Mouse (Mus musculus): Measurements from ENCODE around the gene Mfsd4b1. TPM values are rescaled to one million over a fixed set of nuclear protein-coding genes. Genes with fewer than 3 reads are reported as not detected.
A peak's percentile ranks its signal among the peaks of the same experiment; 100 is the strongest.

Mfsd4b1 gene
- polyA plus RNA-seq, 1 experiment = 0.69 TPM

DNA sequence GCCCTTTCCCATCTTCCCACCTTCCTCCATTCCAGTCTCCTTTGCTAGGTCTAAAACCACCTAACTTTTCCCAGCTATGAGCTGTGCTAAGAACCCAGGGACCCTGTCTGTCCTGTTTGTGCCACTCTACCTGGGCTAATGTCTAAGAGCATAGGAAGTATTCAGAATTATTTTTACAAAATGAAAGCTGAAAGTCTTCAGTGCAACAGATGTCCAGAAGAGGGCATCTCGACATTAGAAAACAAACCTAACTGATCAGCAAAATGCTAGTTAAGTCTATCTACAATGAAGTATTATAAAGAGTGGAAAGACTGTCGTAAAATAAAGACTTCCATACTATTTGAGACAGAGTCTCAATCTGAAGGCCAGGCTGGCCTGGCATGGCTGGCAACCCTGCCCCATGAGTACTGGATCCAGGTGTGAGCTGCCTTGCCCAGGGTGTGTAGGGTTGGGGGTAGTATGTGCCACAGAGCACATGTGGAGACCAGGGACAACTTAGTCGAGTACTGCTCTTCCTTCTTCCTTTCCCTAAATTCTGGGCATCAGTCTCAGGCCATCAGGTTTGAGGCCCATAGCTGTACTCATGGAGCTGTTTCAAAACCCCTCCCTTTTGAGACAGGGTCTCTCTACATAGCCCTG is 28.3 kb upstream of the Mfsd4b1 start:
- H3K27ac ChIP-seq (ENCODE audit: insufficient read depth, low read length) = no peak overlapping the region
- 46% methylated on average over 3 of the region's 3 CpGs for WGBS
- no peaks in the 10 kb centered on the region for H3K27me3 ChIP-seq (ENCODE audit: control insufficient read depth, insufficient read depth, low read length)
- no peak for TF ChIP-seq POLR2A (IDR thresholded peaks at IDR 0.05; ENCODE audit: borderline replicate concordance, insufficient read depth, low read length)
- peak; percentile 39; the same call in 1 of the 2 replicates for TF ChIP-seq CTCF (IDR thresholded peaks at IDR 0.05; ENCODE audit: borderline replicate concordance, insufficient read depth, low read depth, low read length)
- H3K4me3 ChIP-seq (replicated peaks; ENCODE audit: insufficient read depth, low read depth, low read length) = no peak overlapping the region
- peak; percentile 29 to 32 for DNase-seq
- H3K4me1 ChIP-seq (ENCODE audit: control insufficient read depth, insufficient read depth, low read length) = no peaks in the 10 kb centered on the region

DNA sequence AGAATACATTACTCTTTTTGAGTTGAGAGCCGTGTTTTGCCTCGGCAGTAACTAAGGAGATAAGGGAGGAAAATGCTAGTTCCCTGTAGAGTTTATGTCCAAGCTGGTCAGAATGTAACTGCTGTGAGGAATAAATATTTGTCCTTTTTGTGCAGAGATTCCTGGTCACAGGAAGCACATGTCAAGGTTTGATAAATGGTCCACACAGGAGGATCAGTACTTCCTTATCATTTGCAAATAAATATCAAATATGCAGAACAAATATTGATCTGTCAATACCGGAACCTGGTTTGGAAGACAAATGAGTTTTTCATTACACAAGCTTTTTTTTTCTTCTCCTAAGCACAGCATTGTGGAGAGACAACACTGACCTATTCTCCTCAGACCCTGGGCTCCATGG is 26.9 kb upstream of the Mfsd4b1 start:
- no peak overlapping the region for H3K27ac ChIP-seq (ENCODE audit: insufficient read depth, low read length)

DNA sequence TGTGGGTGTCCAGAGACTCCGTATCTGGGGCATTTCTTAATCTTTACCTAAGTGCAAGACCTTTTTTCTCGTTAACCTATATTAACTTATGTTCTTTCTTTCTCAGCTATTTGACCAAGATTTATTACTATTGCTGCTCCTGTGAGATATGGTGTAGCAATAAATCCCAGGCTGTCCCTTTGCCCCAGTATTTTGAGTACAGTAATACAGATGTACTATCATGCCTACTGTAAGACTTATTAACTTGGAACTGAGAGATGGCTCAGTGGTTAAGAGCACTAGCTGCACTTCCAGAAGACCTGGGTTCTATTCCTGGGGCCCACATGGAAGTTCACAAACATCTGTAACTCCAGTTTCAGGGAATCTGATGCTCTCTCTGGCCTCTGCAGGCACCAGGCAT is 25.7 kb upstream of the Mfsd4b1 start:
- Histone ChIP-seq H3K27me3 (ENCODE audit: control insufficient read depth, insufficient read depth, low read length) (no peaks in the 10 kb centered on the region), H3K4me1 (ENCODE audit: control insufficient read depth, insufficient read depth, low read length) (no peaks in the 10 kb centered on the region), H3K27ac (ENCODE audit: insufficient read depth, low read length) (no peak overlapping the region), H3K4me3 (replicated peaks; ENCODE audit: insufficient read depth, low read depth, low read length) (no peak overlapping the region)
- no peak for DNase-seq
- 89% methylated on average over 2 of the region's 2 CpGs for WGBS
- TF ChIP-seq CTCF (IDR thresholded peaks at IDR 0.05; ENCODE audit: borderline replicate concordance, insufficient read depth, low read depth, low read length) (no peak), POLR2A (IDR thresholded peaks at IDR 0.05; ENCODE audit: borderline replicate concordance, insufficient read depth, low read length) (no peak)

More for the DNA sequence above, 26.9 kb upstream of the Mfsd4b1 start:
- DNase-seq = no peak
- TF ChIP-seq POLR2A (IDR thresholded peaks at IDR 0.05; ENCODE audit: borderline replicate concordance, insufficient read depth, low read length) (no peak), CTCF (IDR thresholded peaks at IDR 0.05; ENCODE audit: borderline replicate concordance, insufficient read depth, low read depth, low read length) (no peak)
- Histone ChIP-seq H3K27me3 (ENCODE audit: control insufficient read depth, insufficient read depth, low read length) (no peaks in the 10 kb centered on the region), H3K4me1 (ENCODE audit: control insufficient read depth, insufficient read depth, low read length) (no peaks in the 10 kb centered on the region), H3K4me3 (replicated peaks; ENCODE audit: insufficient read depth, low read depth, low read length) (no peak overlapping the region)
- 88% methylated on average over 3 of the region's 3 CpGs for WGBS

DNA sequence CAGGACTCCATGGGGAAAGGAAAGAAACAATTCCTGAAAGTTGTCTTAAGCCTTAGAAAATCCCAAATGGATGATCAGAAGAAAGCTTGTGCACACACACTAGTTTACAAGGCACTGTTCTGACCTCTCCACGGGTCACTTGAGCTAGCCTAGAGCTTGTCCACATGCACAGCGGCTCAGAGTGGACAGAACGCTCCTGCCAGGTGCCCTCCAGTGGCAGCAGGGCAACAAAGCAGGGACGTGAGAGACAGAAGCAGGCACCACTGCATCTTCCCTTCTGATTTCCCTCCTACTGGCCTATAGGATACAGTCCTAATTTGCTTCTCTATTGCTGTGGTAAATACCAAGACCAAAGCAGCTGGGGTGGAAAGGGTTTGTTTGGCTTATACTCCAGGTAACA is 16.3 kb upstream of the Mfsd4b1 start:
- no peak for DNase-seq
- Histone ChIP-seq H3K27me3 (ENCODE audit: control insufficient read depth, insufficient read depth, low read length) (no peaks in the 10 kb centered on the region), H3K4me3 (replicated peaks; ENCODE audit: insufficient read depth, low read depth, low read length) (no peak overlapping the region), H3K4me1 (ENCODE audit: control insufficient read depth, insufficient read depth, low read length) (no peaks in the 10 kb centered on the region), H3K27ac (ENCODE audit: insufficient read depth, low read length) (no peak overlapping the region)
- peak; percentile 33; the same call in 1 of the 2 replicates for TF ChIP-seq CTCF (IDR thresholded peaks at IDR 0.05; ENCODE audit: borderline replicate concordance, insufficient read depth, low read depth, low read length)
- TF ChIP-seq POLR2A (IDR thresholded peaks at IDR 0.05; ENCODE audit: borderline replicate concordance, insufficient read depth, low read length) = no peak
- WGBS = 24% methylated on average over 4 of the region's 4 CpGs

DNA sequence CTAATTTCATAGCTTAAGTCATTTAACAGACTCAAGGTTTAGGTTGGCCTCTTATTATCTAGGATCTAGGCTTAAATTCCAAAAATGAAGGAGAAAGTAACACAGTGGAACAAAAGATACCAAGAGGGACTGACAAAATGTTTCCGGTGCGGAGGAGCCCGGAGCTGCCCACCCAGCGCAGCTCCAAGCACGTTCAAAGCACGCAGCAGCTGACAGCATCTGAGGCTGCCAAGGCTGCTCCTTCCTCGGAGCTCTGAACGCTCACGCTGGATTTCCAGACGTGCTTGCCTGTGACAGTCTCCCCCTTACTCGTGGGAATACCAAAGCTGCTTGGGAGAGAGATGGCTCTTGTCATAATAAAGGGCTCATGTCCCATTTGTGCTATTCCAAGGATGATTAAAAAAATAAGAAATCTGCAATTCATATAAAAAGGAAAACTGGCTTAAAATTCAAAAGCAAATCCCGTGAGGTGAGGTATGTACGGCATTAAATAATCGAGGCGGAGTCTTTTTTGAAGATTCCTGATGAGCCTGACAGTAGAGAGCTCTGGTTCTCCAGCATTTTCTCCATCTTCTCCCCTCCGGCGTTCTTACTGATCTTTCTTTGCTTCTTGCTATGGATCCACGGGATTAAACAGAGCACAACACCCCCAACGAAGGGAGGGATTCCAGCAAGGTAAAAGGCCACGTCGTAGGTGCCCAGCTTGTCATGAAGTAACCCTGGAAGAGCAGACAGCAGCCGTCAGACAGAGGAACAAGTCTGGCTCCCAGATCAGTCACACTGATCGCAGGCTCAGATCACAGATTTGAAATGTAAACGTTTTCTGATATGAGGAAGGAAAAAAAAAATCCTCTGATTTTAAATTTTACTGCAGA is 11.9 kb upstream of the Mfsd4b1 start:
- Histone ChIP-seq H3K4me1 (ENCODE audit: control insufficient read depth, insufficient read depth, low read length) (no peaks in the 10 kb centered on the region), H3K4me3 (replicated peaks; ENCODE audit: insufficient read depth, low read depth, low read length) (no peak overlapping the region), H3K27ac (ENCODE audit: insufficient read depth, low read length) (no peak overlapping the region), H3K27me3 (ENCODE audit: control insufficient read depth, insufficient read depth, low read length) (no peaks in the 10 kb centered on the region)
- no peak for DNase-seq
- 53% methylated on average over 24 of the region's 24 CpGs for WGBS
- no peak for TF ChIP-seq CTCF (IDR thresholded peaks at IDR 0.05; ENCODE audit: borderline replicate concordance, insufficient read depth, low read depth, low read length)
- TF ChIP-seq POLR2A (IDR thresholded peaks at IDR 0.05; ENCODE audit: borderline replicate concordance, insufficient read depth, low read length) = no peak

DNA sequence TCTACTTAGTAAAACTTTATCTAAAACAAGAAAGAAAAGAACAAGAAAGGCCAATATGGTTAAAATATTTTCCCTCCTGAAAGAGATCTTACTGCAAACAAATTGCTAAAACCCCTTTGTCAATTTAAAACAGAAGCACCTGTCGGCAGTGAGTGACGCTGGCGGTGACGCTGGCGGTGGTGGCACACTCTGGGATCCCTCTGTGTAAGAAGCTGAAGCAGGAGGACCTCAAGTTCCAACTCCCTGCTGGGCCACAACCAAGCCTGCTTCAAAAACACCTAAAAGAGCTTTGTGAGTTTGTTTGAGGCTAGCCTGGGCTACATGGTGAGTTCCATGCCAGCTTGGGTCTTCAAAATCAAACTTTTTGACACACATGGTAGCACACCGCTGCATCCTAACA is 9.9 kb upstream of the Mfsd4b1 start:
- no peaks in the 10 kb centered on the region for H3K27me3 ChIP-seq (ENCODE audit: control insufficient read depth, insufficient read depth, low read length)
- no peak overlapping the region for H3K4me3 ChIP-seq (replicated peaks; ENCODE audit: insufficient read depth, low read depth, low read length)
- DNase-seq = no peak
- TF ChIP-seq POLR2A (IDR thresholded peaks at IDR 0.05; ENCODE audit: borderline replicate concordance, insufficient read depth, low read length) (no peak), CTCF (IDR thresholded peaks at IDR 0.05; ENCODE audit: borderline replicate concordance, insufficient read depth, low read depth, low read length) (no peak)
- H3K27ac ChIP-seq (ENCODE audit: insufficient read depth, low read length) = no peak overlapping the region
- WGBS = 98% methylated on average over 6 of the region's 6 CpGs
- H3K4me1 ChIP-seq (ENCODE audit: control insufficient read depth, insufficient read depth, low read length) = no peaks in the 10 kb centered on the region

DNA sequence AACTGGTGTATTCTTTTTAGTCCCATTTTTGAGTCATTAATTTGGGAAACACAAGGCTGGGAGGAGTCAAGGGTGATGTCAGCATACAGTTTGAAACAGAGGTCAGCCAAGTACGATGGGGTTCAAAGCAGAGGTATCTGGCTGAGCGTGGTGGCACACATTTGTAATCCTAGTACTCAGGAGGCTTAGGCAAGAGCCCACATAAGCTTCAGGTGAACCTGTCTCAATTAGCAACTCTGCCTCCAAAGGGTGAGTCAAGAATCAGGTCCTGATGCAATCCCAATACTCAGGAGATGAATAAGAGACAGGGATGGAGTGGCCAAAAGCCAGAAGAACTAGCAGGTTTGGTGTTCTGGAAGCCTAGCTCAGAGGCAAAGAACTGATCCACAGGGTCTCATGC is 7.8 kb upstream of the Mfsd4b1 start:
- Histone ChIP-seq H3K4me3 (replicated peaks; ENCODE audit: insufficient read depth, low read depth, low read length) (no peak overlapping the region), H3K27me3 (ENCODE audit: control insufficient read depth, insufficient read depth, low read length) (no peaks in the 10 kb centered on the region), H3K4me1 (ENCODE audit: control insufficient read depth, insufficient read depth, low read length) (no peaks in the 10 kb centered on the region), H3K27ac (ENCODE audit: insufficient read depth, low read length) (no peak overlapping the region)
- TF ChIP-seq POLR2A (IDR thresholded peaks at IDR 0.05; ENCODE audit: borderline replicate concordance, insufficient read depth, low read length) = no peak
- TF ChIP-seq CTCF (IDR thresholded peaks at IDR 0.05; ENCODE audit: borderline replicate concordance, insufficient read depth, low read depth, low read length) = no peak
- WGBS = 79% methylated on average over 2 of the region's 2 CpGs
- no peak for DNase-seq

DNA sequence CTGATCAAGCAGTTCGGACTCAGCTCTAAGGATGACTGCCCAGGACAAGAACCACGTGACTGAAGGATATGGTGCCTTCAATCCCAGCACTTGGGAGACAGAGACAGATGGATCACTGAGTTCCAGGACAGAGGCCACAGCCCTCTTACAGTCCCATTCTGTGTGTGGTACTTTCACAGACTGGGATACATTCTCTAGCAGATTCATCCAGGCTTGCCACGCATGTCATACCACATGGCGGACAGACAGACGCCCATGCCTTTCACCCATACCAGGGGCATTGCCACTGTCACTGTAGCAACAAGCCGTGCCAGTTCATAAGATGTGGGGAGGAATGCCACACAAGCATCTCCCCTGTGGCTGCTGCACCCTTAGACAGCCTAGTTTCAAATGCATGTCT is 5.6 kb upstream of the Mfsd4b1 start:
- H3K27me3 ChIP-seq (ENCODE audit: control insufficient read depth, insufficient read depth, low read length) = no peaks in the 10 kb centered on the region
- H3K27ac ChIP-seq (ENCODE audit: insufficient read depth, low read length) = no peak overlapping the region
- WGBS = 88% methylated on average over 6 of the region's 6 CpGs
- no peaks in the 10 kb centered on the region for H3K4me1 ChIP-seq (ENCODE audit: control insufficient read depth, insufficient read depth, low read length)
- TF ChIP-seq POLR2A (IDR thresholded peaks at IDR 0.05; ENCODE audit: borderline replicate concordance, insufficient read depth, low read length) (no peak), CTCF (IDR thresholded peaks at IDR 0.05; ENCODE audit: borderline replicate concordance, insufficient read depth, low read depth, low read length) (no peak)
- no peak overlapping the region for H3K4me3 ChIP-seq (replicated peaks; ENCODE audit: insufficient read depth, low read depth, low read length)
- DNase-seq = no peak
